Mouse (Mus musculus): Measurements from ENCODE around the gene Gm49383.

Gm49383 gene

DNA sequence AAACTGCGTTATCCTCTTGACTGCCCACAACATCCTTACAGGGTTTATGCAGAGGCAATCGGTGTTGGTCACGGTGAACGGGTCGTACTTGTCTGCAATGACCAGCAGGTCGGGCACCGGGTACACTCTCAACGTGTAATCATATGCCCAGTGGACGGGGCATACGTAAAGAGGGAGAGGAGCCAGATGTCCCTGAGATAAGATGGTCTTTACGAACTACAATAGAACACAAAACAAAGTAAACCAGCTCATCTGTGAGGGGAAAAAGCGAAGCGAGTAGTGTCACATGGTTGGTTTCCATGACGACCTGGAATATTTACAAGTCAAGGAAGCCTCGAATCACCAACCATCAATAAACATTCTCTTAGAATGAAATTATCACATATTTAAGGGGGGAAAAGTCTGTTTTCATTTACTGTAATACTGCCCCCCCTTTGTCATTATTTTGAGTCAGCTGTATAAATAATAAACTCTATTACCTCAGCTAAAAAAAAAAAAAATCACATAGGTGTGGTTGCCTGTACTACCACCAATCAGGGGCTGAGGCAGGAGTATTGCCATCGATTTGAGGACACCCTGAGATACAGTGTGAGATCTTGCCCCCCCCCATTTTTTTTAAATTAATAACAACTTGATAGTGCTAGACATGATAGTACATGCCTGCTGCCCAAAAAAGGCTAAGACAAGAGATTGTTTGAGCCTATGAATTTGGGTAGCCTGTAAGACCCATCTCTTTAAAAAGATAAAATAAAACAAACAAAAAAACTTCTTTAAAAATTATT lies 7.3 kb upstream of the Gm49383 start, which contains the start of gene Gm49384:
Gm49384 (minus strand) TSS at position 216 of the 782 bp plus-strand sequence.
- DNase-seq (ENCODE audit: low read depth, low spot score), result no peak

DNA sequence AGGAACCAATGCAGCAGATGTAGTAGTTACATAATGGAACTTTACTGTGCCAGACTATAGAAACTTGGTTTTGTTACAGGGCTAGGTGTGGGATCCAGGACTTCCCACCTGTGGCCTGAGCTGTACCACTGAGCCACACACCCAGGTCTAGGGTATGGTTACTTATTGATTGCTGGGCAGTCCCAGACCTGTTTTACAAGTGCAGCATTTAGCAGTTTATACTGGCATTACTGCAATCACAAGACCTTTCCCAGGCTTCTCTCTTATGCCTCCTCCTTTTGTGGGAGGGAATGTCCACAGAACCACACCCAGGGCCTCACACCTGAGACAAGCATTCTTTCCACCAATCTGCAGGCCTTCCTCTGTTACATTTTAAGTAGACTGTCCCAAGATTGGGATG lies 2.1 kb upstream of the Gm49383 start:
- no peak for DNase-seq (ENCODE audit: low read depth, low spot score)

DNA sequence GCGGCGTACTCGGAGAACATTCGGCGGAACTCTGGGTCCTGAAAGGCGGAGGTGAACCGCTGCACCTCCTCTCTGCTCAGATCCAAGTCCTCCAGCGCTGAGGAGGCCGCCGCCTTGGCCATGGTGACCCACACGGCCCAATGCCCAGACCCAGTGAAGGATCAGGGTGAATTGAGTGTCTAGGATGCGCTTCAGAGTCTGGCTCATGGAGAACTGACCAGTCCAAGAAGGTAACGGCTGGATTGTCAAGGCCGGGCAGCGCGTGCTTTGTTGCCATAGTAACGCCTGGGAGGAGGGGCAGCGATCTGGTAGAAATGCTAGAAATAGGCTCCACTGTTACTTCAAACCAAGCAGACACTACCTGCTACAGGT lies 1.2 kb upstream of the Gm49383 start, which contains the start of gene Dnaaf2:
Dnaaf2 (minus strand) TSS at position 266 of the 372 bp plus-strand sequence.
- peak; percentile 64 for DNase-seq (ENCODE audit: low read depth, low spot score)

DNA sequence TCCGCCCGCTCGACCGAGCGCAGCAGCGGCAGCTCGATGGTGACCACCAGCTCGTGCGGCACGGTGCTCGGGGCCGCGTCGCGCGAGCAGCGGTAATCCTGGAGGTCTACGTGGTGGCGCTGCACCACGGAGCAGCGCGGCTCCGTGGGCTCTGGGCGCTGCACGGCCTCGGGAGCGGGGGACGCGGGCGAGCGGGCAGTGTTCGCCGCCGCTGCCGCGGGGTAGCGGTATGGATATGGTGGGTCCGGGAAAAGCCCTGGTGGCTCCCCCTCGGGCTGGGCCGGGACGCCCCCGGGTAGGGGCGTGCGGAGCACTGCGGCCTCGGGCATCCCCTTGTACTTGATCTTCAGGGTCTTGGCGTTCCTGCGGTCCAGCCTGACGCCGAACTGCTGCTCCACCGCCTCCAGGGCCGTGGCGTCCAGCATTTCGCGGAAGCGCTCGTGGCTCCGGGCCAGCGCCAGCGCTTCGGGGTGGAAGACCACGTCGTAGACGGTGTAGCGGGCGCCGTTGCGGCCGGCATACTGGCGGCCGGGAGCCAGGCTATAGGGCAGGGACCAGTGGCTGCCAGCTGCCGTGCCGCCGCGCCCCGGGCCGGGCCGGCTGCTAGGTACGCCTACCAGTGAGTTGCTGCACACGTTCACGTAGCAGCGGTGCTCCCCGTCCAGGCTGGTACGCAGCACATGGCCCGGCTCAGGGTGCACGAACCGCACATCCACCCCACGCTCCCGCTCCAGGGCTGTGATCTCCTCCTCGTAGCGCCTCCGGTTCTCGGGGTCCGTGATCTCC lies 667 bp upstream of the Gm49383 start:
- peak; percentile 23 for DNase-seq (ENCODE audit: low read depth, low spot score)

- DNase-seq (ENCODE audit: low read depth, low spot score), result no peak
These were observed 4.3 kb downstream of the Gm49383 start for GRCm38 (mm10) chr12:69192637-69193036.

GRCm38 (mm10) chr12:69191396-69191795 lies 5.5 kb downstream of the Gm49383 start:
- DNase-seq (ENCODE audit: low read depth, low spot score), result no peak

- no peak for DNase-seq (ENCODE audit: low read depth, low spot score)
These were observed 6.4 kb downstream of the Gm49383 start for GRCm38 (mm10) chr12:69190522-69190921.

GRCm38 (mm10) chr12:69190074-69190473 lies 6.8 kb downstream of the Gm49383 start:
- no peak for DNase-seq (ENCODE audit: low read depth, low spot score)

- DNase-seq (ENCODE audit: low read depth, low spot score), result no peak
These were observed 10.0 kb downstream of the Gm49383 start for GRCm38 (mm10) chr12:69186811-69187471.

DNA sequence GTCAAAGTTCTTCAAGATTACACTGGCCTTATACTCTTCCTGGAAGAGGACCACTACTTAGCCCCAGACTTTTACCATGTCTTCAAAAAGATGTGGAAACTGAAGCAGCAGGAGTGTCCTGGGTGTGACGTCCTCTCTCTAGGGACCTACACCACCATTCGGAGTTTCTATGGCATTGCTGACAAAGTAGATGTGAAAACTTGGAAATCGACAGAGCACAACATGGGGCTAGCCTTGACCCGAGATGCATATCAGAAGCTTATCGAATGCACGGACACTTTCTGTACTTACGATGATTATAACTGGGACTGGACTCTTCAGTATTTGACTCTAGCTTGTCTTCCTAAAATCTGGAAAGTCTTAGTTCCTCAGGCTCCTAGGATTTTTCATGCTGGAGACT lies 11.5 kb downstream of the Gm49383 start:
- no peak for DNase-seq (ENCODE audit: low read depth, low spot score)

DNA sequence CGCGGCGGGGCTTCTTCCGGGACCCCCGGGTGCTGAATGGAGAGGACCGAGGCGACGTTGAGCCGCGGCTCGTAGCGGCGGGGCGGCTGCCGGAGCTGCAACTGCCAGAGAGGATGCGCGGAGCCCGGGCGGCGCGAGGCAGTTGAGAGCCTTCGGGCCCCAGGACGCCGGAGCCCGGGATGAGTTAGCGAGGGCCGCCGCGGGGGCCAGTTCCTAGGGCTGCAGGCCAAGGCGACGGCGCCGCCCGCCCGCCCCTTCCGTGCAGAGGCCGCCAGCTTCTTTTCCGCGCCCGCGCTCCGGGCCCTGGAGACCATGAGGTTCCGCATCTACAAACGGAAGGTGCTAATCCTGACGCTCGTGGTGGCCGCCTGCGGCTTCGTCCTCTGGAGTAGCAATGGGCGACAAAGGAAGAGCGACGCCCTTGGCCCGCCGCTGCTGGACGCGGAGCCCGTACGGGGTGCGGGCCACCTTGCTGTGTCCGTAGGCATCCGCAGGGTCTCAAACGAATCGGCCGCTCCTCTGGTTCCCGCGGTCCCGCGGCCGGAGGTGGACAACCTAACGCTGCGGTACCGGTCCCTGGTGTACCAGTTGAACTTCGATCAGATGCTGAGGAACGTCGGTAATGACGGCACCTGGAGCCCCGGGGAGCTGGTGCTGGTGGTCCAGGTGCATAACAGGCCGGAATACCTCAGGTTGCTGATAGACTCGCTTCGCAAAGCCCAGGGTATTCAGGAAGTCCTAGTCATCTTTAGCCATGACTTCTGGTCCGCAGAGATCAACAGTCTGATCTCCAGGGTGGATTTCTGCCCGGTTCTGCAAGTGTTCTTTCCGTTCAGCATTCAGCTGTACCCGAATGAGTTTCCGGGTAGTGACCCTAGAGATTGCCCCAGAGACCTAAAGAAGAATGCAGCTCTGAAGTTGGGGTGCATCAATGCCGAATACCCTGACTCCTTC lies 12.3 kb downstream of the Gm49383 start:
- DNase-seq (ENCODE audit: low read depth, low spot score), result peak; percentile 23

- DNase-seq (ENCODE audit: low read depth, low spot score), result peak; percentile 99
These were observed 13.2 kb downstream of the Gm49383 start, which contains the start of the genes Rpl36al and Mgat2 for GRCm38 (mm10) chr12:69183583-69184308. Gene Rpl36al (minus strand): TSS chr12:69184083. Gene Mgat2 (plus strand): TSS chr12:69184157.

GRCm38 (mm10) chr12:69181800-69182199 lies 15.1 kb downstream of the Gm49383 start:
- DNase-seq (ENCODE audit: low read depth, low spot score), result no peak

DNA sequence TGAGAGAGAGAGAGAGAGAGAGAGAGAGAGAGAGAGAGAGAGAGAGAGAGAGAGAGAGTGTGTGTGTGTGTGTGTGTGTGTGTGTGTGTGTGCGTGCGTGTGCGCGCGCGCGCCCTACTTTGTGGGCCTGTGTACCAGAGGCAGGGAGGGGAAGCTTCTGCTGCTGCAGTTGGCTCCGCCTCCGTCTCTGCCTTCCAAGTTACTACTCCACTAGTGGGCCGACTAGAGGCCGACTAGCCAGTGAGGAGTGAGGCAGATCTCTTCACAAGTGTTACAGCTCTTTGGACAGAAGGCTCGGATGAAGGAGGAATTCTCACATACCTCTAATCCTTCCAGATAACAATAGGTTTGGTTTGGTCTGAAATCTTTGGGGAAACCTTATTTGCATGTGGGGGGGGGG lies 17.5 kb downstream of the Gm49383 start:
- no peak for DNase-seq (ENCODE audit: low read depth, low spot score)

DNA sequence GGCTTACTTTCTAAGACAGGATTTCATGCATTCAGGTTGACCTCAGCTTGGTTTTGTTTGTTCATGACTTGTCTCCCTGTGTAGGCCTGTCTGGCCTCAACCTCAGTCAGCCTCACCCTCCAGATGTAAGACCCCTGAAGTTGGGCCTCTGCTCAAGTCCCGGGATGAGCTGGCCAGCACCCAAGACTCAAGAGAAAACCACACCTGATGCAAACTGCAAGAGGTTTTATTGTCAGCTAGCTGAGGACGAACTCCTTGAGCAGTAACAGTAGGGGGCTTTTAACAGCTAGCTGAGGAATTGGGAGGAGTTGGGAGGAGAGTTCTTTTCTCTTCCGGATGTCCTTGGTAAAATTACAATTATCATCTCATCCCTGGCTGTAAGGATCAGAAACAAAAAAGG lies 19.4 kb downstream of the Gm49383 start:
- no peak for DNase-seq (ENCODE audit: low read depth, low spot score)

GRCm38 (mm10) chr12:69175975-69176374 lies 20.9 kb downstream of the Gm49383 start:
- DNase-seq (ENCODE audit: low read depth, low spot score), result no peak

DNA sequence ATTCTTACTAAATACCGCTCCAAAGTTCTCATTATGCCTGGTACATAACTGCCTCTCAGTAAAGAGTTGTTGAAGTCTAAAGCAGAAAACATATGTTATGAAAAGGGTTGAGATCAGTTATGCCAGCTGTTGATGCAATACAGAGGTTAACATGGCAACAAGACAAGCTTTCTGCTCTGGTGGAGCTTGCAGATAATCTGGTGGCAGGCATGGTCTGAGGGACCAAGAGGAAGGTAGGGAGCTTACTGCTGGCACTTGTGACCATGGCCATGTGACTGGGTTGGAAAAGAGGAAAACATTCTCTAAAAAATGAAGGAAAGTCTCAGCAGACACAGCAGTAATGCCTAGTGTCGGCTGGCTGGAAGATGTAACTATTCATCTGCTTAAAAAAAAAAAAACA lies 25.6 kb downstream of the Gm49383 start:
- DNase-seq (ENCODE audit: low read depth, low spot score), result no peak

GRCm38 (mm10) chr12:69168461-69169106 lies 28.3 kb downstream of the Gm49383 start, which contains the start of gene Lrr1:
Gene Lrr1 (plus strand): TSS chr12:69168814.
- peak; percentile 82 for DNase-seq (ENCODE audit: low read depth, low spot score)

GRCm38 (mm10) chr12:69167656-69168460 lies 29.0 kb downstream of the Gm49383 start:
- DNase-seq (ENCODE audit: low read depth, low spot score), result no peak
